Mouse (Mus musculus) spleen, postnatal 36 days (tissue): ENCODE results near the gene Traip.

Source experiments
- DNase-seq, 2 experiments: peaks; one replicate each; pipeline ENCODE4 v3.0.0; 2022; ENCODE audit warnings: low spot score in 2 of 2, mixed read lengths in 1 of 2

Traip gene

DNA sequence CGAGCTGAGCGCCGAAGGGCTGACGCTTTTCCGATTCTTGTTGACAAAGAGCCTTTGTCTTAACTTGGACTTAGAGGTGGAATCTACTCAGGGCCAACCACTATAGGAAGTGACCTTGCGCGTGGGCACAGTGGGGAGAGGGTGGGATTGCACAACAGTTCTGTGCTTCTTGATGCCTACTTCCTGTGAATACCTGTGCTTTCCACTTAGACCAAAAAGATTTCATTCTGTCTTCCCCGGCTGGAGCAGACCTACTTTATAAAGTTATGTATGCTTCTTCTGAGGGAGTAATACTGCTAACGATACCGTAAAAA is at the start of gene Traip:
Gene Traip (plus strand): TSS at position 215 of the 314 bp plus-strand sequence.
- no peak for DNase-seq

- DNase-seq, result peak; percentile 26 to 40
Observed at GRCm38 (mm10) chr9:107900840-107901626, 48.9 kb upstream of the Traip start.

DNA sequence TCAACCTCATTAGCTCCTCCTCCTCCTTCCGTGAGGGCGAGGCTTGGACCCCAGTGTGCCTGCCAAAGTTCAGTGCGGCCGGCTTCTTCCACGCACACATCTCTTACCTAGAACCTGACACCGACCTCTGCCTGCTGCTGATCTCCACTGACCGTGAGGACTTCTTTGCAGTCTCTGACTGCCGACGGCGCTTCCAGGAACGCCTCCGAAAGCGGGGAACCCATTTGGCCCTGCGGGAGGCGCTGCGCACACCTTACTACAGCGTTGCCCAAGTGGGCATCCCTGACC is 48.4 kb upstream of the Traip start:
- DNase-seq, result no peak

DNA sequence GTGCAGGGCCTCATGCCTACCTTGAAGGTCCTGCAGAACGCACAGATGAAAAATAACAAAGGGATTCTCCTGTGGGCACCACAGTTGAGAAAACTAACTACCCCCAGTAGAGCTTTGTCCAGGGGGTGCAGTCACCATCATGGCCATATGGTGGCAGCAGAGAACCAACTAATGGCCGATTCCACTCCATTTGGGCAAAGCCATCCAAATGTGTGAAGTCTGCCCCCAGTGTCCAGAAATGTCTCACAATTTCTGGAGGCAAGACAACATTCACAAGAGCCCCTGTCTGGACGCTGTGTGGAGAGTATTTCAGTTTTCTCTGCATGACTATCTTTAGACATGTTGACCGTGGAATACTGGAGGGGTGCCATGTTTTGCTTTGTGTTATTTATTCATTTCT is 45.2 kb upstream of the Traip start:
- peak; percentile 72 to 77 for DNase-seq

GRCm38 (mm10) chr9:107906252-107906966 is 43.5 kb upstream of the Traip start, which contains the start of gene Mst1r:
Mst1r (plus strand) TSS chr9:107906873.
- DNase-seq, result peak in 1 of 2 experiments; percentile 20

DNA sequence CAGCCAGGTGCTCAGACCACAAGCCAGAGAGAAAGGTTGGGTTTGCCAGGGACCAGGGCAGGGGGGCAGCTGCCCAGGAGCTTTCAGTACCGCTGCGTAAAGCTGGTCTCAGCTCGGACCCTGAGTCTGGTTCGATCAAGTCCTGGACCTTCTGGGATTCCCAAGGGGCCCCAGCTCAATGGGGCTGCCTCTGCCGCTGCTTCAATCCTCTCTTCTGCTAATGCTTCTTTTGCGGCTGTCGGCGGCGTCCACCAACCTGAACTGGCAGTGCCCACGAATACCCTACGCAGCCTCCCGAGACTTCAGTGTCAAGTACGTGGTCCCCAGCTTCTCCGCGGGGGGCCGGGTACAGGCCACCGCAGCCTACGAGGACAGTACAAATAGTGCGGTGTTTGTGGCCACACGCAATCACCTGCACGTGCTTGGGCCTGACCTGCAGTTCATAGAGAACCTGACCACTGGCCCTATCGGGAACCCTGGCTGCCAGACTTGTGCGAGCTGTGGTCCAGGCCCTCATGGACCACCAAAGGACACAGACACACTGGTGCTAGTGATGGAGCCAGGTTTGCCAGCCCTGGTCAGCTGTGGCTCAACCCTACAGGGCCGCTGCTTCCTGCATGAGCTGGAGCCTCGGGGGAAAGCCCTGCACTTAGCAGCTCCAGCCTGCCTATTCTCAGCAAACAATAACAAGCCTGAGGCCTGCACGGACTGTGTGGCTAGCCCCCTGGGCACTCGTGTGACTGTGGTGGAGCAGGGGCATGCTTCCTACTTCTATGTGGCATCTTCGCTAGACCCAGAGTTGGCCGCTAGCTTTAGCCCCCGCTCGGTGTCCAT is 42.8 kb upstream of the Traip start:
- DNase-seq, result no peak

- DNase-seq, result no peak
Observed at GRCm38 (mm10) chr9:107907801-107908120, 42.2 kb upstream of the Traip start.

GRCm38 (mm10) chr9:107908410-107909158 is 41.4 kb upstream of the Traip start:
- DNase-seq, result no peak

DNA sequence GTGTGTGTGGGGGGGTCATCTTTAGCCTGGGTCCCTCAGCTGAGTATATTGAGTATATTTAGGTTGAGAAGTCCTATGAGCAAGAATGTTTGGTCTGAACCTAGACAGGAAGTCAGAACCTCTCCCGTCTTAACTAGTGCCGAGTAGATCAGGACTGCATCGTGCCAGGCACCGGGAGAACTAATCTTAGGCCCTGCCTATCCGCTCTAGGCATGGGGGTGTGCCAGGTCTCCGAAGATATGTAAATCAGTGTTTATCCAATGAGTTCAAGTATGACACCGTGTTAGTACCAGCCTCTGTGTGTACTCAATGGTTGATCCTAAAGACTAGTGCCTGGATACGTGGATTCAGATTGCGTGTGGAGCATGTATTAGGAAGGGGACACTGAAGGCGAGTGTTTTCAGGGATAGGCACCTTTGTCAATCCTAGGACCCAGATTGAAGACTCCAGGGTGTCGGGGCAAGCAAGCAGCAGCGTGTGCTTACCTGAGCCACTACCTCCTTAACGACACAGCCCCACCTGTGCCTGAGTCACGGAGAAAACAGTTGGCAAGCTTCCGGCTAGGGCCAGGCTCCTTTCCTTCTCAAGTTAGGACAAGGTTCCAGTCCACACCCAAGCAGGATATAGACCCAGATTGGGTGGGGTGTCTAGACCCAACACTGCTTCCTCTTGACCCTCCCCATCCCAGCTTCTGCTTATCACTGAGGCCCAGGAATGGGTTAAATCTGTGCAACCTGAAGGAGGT is 39.7 kb upstream of the Traip start:
- no peak for DNase-seq

- DNase-seq, result no peak
Observed at GRCm38 (mm10) chr9:107914764-107915420, 35.0 kb upstream of the Traip start.

GRCm38 (mm10) chr9:107917895-107918608 is 31.9 kb upstream of the Traip start:
- DNase-seq, result no peak

GRCm38 (mm10) chr9:107918884-107919283 is 31.1 kb upstream of the Traip start:
- DNase-seq, result no peak

DNA sequence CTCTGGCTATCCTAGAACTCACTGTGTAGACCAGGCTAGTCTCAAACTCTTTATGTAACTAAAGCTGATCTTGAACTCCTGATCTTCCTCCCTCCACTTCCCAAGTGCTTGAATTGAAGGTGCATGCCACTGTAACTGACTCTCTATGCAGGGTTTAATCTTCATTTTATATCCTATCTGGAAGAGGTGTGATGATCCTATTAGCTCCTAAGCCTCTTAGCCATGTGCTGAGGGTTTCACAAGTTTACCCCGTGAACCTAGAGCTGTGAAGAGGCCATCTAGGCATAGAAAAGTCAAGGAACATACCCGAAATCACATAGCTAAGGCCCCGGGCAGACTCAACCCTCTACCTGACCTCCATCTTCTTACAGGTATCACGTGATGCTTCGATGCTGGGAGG is 30.5 kb upstream of the Traip start:
- DNase-seq, result no peak

DNA sequence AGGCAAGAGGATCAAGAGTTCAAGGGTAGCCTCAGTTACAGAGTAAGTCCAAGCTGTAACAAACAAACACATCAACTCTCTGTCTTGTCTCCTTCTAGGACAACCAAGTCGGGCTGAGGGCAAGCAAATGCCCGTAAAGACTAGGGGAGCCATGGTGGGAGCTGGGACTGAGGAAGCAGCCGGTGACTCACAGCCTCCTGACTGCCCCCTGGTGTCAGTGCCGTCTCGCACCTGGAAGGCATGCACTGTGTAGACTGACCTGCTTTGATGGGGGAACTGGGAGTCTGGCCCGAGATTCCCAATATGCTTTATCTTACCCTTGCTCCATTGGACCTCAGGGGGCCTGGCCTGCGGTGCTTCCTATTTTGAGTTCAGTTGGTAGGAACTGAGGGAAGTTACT is 26.9 kb upstream of the Traip start:
- DNase-seq, result no peak

GRCm38 (mm10) chr9:107923956-107924355 is 26.0 kb upstream of the Traip start:
- DNase-seq, result no peak

DNA sequence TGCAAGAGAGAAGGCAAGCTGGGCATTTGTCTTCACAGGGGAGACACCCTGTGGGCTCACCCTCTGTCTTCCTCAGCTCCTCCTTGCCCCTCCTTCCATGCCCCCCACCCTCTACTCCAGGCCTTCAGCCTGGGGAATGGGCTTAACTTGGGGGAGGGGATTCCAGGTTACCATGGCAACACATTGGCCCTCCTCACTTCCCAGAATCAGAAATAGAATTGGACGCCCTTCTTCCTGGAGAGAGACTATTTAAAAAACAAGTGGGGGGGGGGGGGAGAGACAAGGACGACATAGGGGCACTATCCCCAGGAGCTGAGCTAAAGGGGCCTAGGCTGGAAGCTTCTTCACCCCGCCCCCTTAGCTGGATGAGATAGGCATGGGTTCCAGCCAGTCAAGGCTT is 24.7 kb upstream of the Traip start:
- DNase-seq, result no peak

- DNase-seq, result no peak
Observed at GRCm38 (mm10) chr9:107926920-107927420, 23.0 kb upstream of the Traip start.

- DNase-seq, result no peak
Observed at GRCm38 (mm10) chr9:107927749-107928148, 22.2 kb upstream of the Traip start.

- DNase-seq, result no peak
Observed at GRCm38 (mm10) chr9:107928169-107928568, 21.8 kb upstream of the Traip start, which contains the start of gene Actl11. Actl11 (plus strand) TSS chr9:107928469.

DNA sequence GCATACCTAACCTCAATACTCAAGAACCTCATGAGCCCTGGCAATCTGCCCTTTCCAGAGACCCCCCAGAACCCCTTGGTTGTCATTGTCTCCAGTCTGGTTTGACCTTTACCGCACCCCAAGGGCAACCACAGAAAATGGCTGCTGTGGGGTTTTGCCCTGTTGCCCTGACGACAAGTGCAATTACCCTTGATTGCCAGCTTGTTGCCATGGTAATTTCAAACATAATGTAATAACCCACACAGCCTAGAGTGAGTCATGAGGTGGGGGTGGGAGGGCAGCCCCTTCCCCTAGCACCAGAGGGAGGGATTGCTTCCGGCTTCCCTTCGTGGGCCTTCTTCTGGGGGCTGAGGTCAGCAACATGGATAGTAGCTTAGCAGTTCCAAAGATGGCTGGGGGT is 17.7 kb upstream of the Traip start:
- DNase-seq, result no peak
